Mouse (Mus musculus): Measurements from ENCODE around the gene Olfr1512. TPM values are rescaled to one million over a fixed set of nuclear protein-coding genes. Genes with fewer than 3 reads are reported as not detected.
A peak's percentile ranks its signal among the peaks of the same experiment; 100 is the strongest.
"Not testable (repeated sequence)": the region's sequence is repeated elsewhere in the genome, so short reads cannot be mapped to it uniquely, and the experiment has no call there.

The Olfr1512 gene
- polyA plus RNA-seq (2015; fragmentation: Nextera tagmentation; extraction: Ambion mirVana): not detected in 2 replicates

- Histone ChIP-seq H3K4me1 (no peaks in the 10 kb centered on the region), H3K27me3 (no peaks in the 10 kb centered on the region), H3K4me2 (no peak within 1 kb of the TSS), H3K36me3 (no peaks in the 10 kb centered on the region), H3K4me3 (no peak within 1 kb of the TSS), H3K9me3 (no peaks in the 10 kb centered on the region), H3K9ac (no peak within 1 kb of the TSS), H3K27ac (no peak within 1 kb of the TSS)
- no peak for ATAC-seq (ENCODE audit: insufficient number of reproducible peaks, low FRiP score, low TSS enrichment, low read depth)
- 69% methylated on average over 2 of the region's 2 CpGs for WGBS
Measured at GRCm38 (mm10) chr14:52379068-52379467, at the start of gene Olfr1512. Olfr1512 (minus strand) TSS chr14:52379168.

- Histone ChIP-seq H3K9ac (no peak overlapping the region), H3K4me1 (no peaks in the 10 kb centered on the region), H3K4me2 (no peak overlapping the region), H3K27me3 (no peaks in the 10 kb centered on the region), H3K27ac (no peak overlapping the region), H3K9me3 (no peaks in the 10 kb centered on the region), H3K36me3 (no peaks in the 10 kb centered on the region), H3K4me3 (no peak overlapping the region)
- WGBS: 96% methylated on average over 1 of the region's 1 CpGs
- no peak for ATAC-seq (ENCODE audit: insufficient number of reproducible peaks, low FRiP score, low TSS enrichment, low read depth)
Measured at GRCm38 (mm10) chr14:52427686-52428085, 48.7 kb upstream of the Olfr1512 start.

GRCm38 (mm10) chr14:52414273-52414672 lies 35.3 kb upstream of the Olfr1512 start, which contains the start of gene Olfr1510:
Olfr1510 (minus strand) TSS chr14:52414373.
- no peaks in the 10 kb centered on the region for H3K9me3 ChIP-seq
- no peak within 1 kb of the TSS for H3K4me3 ChIP-seq
- ATAC-seq (ENCODE audit: insufficient number of reproducible peaks, low FRiP score, low TSS enrichment, low read depth): no peak
- no peaks in the 10 kb centered on the region for H3K27me3 ChIP-seq
- no peak within 1 kb of the TSS for H3K9ac ChIP-seq
- no peaks in the 10 kb centered on the region for H3K36me3 ChIP-seq
- 69% methylated on average over 3 of the region's 3 CpGs for WGBS
- H3K4me1 ChIP-seq: no peaks in the 10 kb centered on the region
- no peak within 1 kb of the TSS for H3K27ac ChIP-seq
- H3K4me2 ChIP-seq: no peak within 1 kb of the TSS

- H3K9ac ChIP-seq; H3K4me2 ChIP-seq; H3K4me3 ChIP-seq; H3K27ac ChIP-seq; H3K36me3 ChIP-seq; ATAC-seq (ENCODE audit: insufficient number of reproducible peaks, low FRiP score, low TSS enrichment, low read depth); H3K4me1 ChIP-seq; H3K9me3 ChIP-seq; H3K27me3 ChIP-seq: not testable (repeated sequence)
- WGBS: 84% methylated on average over 8 of the region's 10 CpGs
Measured at GRCm38 (mm10) chr14:52410142-52410919, 31.4 kb upstream of the Olfr1512 start.

DNA sequence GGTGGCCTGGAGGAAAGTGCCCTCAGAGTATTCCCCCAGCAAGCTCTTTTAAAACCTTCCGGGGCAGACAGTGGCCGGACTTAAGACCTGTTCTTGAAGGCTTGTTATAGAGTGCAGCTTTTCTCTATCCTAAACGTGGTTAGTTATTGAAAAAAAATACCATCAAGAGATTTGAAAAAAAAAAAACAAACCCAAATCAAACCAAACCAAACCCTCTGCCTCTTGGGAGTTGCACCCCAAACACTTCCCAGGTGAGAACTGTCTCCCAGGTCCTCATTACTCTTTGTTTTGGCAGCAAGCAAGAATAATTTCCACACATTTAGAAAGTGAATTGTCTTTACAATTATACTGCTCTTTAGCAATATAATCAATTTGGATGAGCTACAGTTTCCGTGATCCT lies 18.3 kb upstream of the Olfr1512 start, which contains the start of gene Olfr1511:
TSS of gene Olfr1511 (minus strand) at position 101 of the 400 bp plus-strand sequence.
- ATAC-seq (ENCODE audit: insufficient number of reproducible peaks, low FRiP score, low TSS enrichment, low read depth): no peak
- no peaks in the 10 kb centered on the region for H3K36me3 ChIP-seq
- no peak within 1 kb of the TSS for H3K4me2 ChIP-seq
- no peak within 1 kb of the TSS for H3K27ac ChIP-seq
- no peak within 1 kb of the TSS for H3K4me3 ChIP-seq
- 77% methylated on average over 4 of the region's 4 CpGs for WGBS
- H3K9me3 ChIP-seq: no peaks in the 10 kb centered on the region
- no peaks in the 10 kb centered on the region for H3K27me3 ChIP-seq
- H3K9ac ChIP-seq: no peak within 1 kb of the TSS
- H3K4me1 ChIP-seq: no peaks in the 10 kb centered on the region

DNA sequence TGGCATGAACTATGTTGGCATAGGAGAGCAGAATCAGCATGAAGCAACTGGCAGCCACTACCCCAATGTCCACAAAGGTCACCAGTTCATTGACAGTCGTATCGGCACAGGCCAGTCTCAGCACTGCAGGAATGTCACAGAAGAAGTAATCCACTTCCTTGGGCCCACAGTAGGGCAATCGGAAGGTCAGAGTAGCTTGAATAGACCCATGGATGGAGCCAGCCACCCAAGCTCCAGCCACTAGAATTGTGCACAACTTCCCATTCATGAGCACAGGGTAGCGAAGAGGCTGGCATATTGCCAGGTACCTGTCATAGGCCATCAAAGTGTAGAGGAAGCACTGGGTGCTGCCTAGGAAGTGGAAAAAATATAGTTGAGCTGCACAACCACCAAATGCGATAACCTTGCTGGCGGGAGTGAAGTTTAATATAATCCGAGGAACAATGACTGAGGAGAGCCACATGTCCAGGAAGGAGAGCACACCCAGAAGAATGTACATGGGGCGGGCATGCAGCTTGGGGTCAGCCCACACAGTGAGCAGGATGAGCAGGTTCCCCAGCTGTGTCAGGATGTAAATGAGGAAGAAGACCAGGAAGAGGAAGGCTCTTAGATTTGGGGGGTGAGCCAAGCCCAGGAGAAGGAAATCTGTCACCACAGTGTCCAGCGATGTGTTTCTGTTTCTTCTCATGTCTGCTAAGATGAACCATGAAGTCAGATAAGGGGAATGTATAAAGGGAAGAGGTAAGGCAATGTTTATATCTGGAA lies 11.3 kb upstream of the Olfr1512 start:
- 88% methylated on average over 9 of the region's 9 CpGs for WGBS
- not testable (repeated sequence) for H3K9me3 ChIP-seq; H3K27ac ChIP-seq; H3K4me1 ChIP-seq; H3K27me3 ChIP-seq; ATAC-seq (ENCODE audit: insufficient number of reproducible peaks, low FRiP score, low TSS enrichment, low read depth); H3K9ac ChIP-seq; H3K4me2 ChIP-seq; H3K36me3 ChIP-seq; H3K4me3 ChIP-seq

DNA sequence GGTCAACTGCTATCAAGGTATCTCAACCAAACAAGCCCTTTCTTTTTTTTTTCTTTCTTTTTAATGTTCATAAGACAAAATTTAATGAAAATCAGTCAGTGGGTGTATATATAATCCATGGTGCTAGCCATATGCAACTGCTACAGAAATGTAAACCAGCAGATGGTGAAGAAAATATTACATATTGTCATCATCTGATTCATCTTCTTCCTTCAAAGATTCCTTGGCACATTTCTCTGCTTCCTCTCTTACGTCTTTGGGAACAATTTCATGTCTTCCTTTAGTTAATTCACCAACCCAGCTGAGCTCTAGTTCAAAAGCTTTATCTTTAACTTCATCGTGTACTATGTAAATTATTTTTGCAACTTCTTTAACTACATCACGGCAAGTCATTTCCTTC lies 10.2 kb downstream of the Olfr1512 start:
- Histone ChIP-seq H3K4me2 (no peak overlapping the region), H3K4me3 (no peak overlapping the region), H3K27me3 (no peaks in the 10 kb centered on the region), H3K9me3 (no peaks in the 10 kb centered on the region), H3K4me1 (no peaks in the 10 kb centered on the region), H3K36me3 (no peaks in the 10 kb centered on the region), H3K9ac (no peak overlapping the region), H3K27ac (no peak overlapping the region)
- 85% methylated on average over 3 of the region's 3 CpGs for WGBS
- ATAC-seq (ENCODE audit: insufficient number of reproducible peaks, low FRiP score, low TSS enrichment, low read depth): no peak

DNA sequence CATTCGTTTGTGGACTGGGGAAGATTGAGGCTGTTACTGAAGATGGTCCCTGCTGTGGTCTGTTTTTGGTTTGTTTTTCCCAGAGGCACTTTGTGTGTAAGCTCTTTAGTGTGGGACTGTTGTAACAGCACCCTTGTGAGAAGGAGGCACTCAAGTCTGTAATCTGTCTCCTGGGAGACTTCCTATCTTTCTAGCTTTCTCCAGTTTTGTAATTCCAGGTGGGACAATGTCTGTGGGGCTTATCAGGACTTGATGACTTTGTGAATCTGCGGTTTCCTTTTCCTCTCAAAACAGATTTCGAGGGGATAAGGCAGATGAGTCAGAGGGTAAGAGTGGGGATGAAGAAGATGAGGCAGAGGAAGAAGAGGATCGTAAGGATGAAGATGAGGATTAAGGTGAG lies 22.7 kb downstream of the Olfr1512 start, which contains the start of gene Olfr1513:
TSS of gene Olfr1513 (minus strand) at position 101 of the 400 bp plus-strand sequence.
- Histone ChIP-seq H3K27me3 (no peaks in the 10 kb centered on the region), H3K4me2 (no peak within 1 kb of the TSS), H3K36me3 (no peaks in the 10 kb centered on the region), H3K9ac (no peak within 1 kb of the TSS), H3K4me3 (no peak within 1 kb of the TSS), H3K27ac (no peak within 1 kb of the TSS), H3K9me3 (no peaks in the 10 kb centered on the region), H3K4me1 (no peaks in the 10 kb centered on the region)
- ATAC-seq (ENCODE audit: insufficient number of reproducible peaks, low FRiP score, low TSS enrichment, low read depth): no peak
- WGBS: 71% methylated on average over 4 of the region's 4 CpGs

GRCm38 (mm10) chr14:52339512-52339852 lies 39.5 kb downstream of the Olfr1512 start:
- Histone ChIP-seq H3K36me3 (no peaks in the 10 kb centered on the region), H3K4me2 (no peak overlapping the region), H3K27ac (no peak overlapping the region), H3K4me3 (no peak overlapping the region), H3K27me3 (0 out of 2 replicates have a peak, but pooled peaks cover 14% of the 10 kb centered on the region), H3K4me1 (peaks cover 2% of the 10 kb centered on the region; the same call in 1 of the 2 replicates), H3K9ac (no peak overlapping the region), H3K9me3 (no peaks in the 10 kb centered on the region)
- WGBS: 72% methylated on average over 6 of the region's 6 CpGs
- ATAC-seq (ENCODE audit: insufficient number of reproducible peaks, low FRiP score, low TSS enrichment, low read depth): no peak

- Histone ChIP-seq H3K4me1 (peaks cover 2% of the 10 kb centered on the region; the same call in 1 of the 2 replicates), H3K27ac (no peak overlapping the region), H3K4me3 (0 out of 2 replicates have a peak overlapping the region, but pooled peaks have one; percentile 13), H3K4me2 (peak overlapping the region; percentile 41), H3K9ac (no peak overlapping the region), H3K27me3 (0 out of 2 replicates have a peak, but pooled peaks cover 17% of the 10 kb centered on the region), H3K9me3 (no peaks in the 10 kb centered on the region), H3K36me3 (no peaks in the 10 kb centered on the region)
- no peak for ATAC-seq (ENCODE audit: insufficient number of reproducible peaks, low FRiP score, low TSS enrichment, low read depth)
- 26% methylated on average over 21 of the region's 21 CpGs for WGBS
Measured at GRCm38 (mm10) chr14:52338751-52339511, 40.0 kb downstream of the Olfr1512 start.

GRCm38 (mm10) chr14:52332171-52332570 lies 46.8 kb downstream of the Olfr1512 start:
- 92% methylated on average over 1 of the region's 3 CpGs for WGBS
- no peak for ATAC-seq (ENCODE audit: insufficient number of reproducible peaks, low FRiP score, low TSS enrichment, low read depth)
- Histone ChIP-seq H3K9ac (no peak overlapping the region), H3K4me3 (no peak overlapping the region), H3K27ac (no peak overlapping the region), H3K4me2 (no peak overlapping the region), H3K9me3 (no peaks in the 10 kb centered on the region), H3K4me1 (peaks cover 5% of the 10 kb centered on the region), H3K27me3 (peaks cover 49% of the 10 kb centered on the region), H3K36me3 (no peaks in the 10 kb centered on the region)
